Mouse (Mus musculus) embryonic facial prominence, embryonic 11.5 days (tissue): ENCODE measurements around the gene Ggct. TPM values are rescaled to one million over a fixed set of nuclear protein-coding genes. Genes with fewer than 3 reads are reported as not detected.
"Not testable (repeated sequence)": the region's sequence is repeated elsewhere in the genome, so short reads cannot be mapped to it uniquely, and the experiment has no call there.

Experiments
- ATAC-seq: fragments of 200-750 bp; cut with Nextera tagmentation; replicated peaks from 2 replicates; pipeline ENCODE4 v1.8.0; 2017; ENCODE audit warnings: low read depth; ENCODE audit not compliant: insufficient number of reproducible peaks, low FRiP score, low TSS enrichment
- DNase-seq: peaks from one replicate; pipeline ENCODE4 v3.0.0-alpha.2; 2015; ENCODE audit warnings: low spot score
- H3K27ac ChIP-seq: fragments of 300-500 bp; sonication (generic); replicated peaks from 2 replicates; pipeline ENCODE4 v1.5.1; 2014; ENCODE audit warnings: mild to moderate bottlenecking, low read depth, low read length, control low read depth
- H3K27me3 ChIP-seq: fragments of 300-500 bp; sonication (generic); 2 replicates; pipeline ENCODE4 v1.6.1; 2014; ENCODE audit warnings: mild to moderate bottlenecking, low read length, moderate library complexity, mixed read lengths; ENCODE audit not compliant: control insufficient read depth, insufficient read depth
- H3K36me3 ChIP-seq: fragments of 300-500 bp; sonication (generic); replicated peaks from 2 replicates; pipeline ENCODE4 v1.6.1; 2014; ENCODE audit warnings: low read depth, mild to moderate bottlenecking, low read length, moderate library complexity, mixed read lengths; ENCODE audit not compliant: control insufficient read depth, insufficient read depth
- H3K4me1 ChIP-seq: fragments of 300-500 bp; sonication (generic); 2 replicates; pipeline ENCODE4 v1.6.1; 2014; ENCODE audit warnings: low read length, mixed read lengths; ENCODE audit not compliant: control insufficient read depth, insufficient read depth
- H3K4me2 ChIP-seq: fragments of 300-500 bp; sonication (generic); 2 replicates; pipeline ENCODE4 v1.6.1; 2014; ENCODE audit warnings: low read depth, mild to moderate bottlenecking, control low read depth, low read length, moderate library complexity
- H3K4me3 ChIP-seq: fragments of 300-500 bp; sonication (generic); 2 replicates; pipeline ENCODE4 v1.5.1; 2014; ENCODE audit warnings: low read depth, low read length, control low read depth
- H3K9ac ChIP-seq: fragments of 300-500 bp; sonication (generic); replicated peaks from 2 replicates; pipeline ENCODE4 v1.6.1; 2014; ENCODE audit warnings: mild to moderate bottlenecking, control low read depth, low read length
- H3K9me3 ChIP-seq: fragments of 300-500 bp; sonication (generic); replicated peaks from 2 replicates; pipeline ENCODE4 v1.6.1; 2016; ENCODE audit warnings: mild to moderate bottlenecking, low read length, inconsistent platforms, mixed read lengths; ENCODE audit not compliant: control insufficient read depth
- WGBS: fragments of 180-500 bp; shearing (Covaris S2); extraction: QIAGEN DNeasy Blood & Tissue Kit; methylation state at CpG from one replicate; pipeline ENCODE4 v1.1.7; 2014; 5-methylcytosine and 5-hydroxymethylcytosine counted together
- polyA plus RNA-seq: library from polyadenylated mRNA; unstranded; fragments of >200 nt; fragmentation: Nextera tagmentation; extraction: Ambion mirVana; gene quantifications from 2 replicates; pipeline ENCODE4 v1.2.1, GENCODE M21; 2014

Ggct gene
- polyA plus RNA-seq, 1 experiment from 2014 or later, result 13.0 TPM

DNA sequence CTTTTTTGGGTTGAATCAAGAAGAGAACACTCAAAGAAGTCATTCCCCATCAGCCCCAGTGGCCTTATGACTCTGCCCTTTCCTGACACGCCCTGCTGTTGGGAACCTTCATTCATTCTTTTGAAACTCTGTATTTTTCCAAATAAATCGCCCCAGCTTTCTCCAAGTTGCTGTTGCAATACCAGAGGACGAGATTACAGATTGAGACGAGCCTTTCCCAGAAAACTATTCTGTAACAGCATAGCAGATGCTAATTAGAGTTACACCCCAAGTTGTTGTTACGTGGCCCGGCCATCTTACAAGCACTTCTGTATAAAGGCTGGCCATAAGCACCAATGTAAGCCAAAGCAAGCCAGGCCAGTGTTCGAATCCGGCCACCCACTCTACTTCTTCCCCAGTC is 35.1 kb downstream of the Ggct start:
- no peak for DNase-seq
- Histone ChIP-seq H3K4me2 (no peak overlapping the region), H3K4me3 (no peak overlapping the region), H3K9me3 (no peaks in the 10 kb centered on the region), H3K27ac (no peak overlapping the region), H3K36me3 (no peaks in the 10 kb centered on the region), H3K4me1 (no peaks in the 10 kb centered on the region), H3K9ac (no peak overlapping the region), H3K27me3 (no peaks in the 10 kb centered on the region)
- WGBS, result 85% methylated on average over 8 of the region's 8 CpGs
- ATAC-seq, result no peak

DNA sequence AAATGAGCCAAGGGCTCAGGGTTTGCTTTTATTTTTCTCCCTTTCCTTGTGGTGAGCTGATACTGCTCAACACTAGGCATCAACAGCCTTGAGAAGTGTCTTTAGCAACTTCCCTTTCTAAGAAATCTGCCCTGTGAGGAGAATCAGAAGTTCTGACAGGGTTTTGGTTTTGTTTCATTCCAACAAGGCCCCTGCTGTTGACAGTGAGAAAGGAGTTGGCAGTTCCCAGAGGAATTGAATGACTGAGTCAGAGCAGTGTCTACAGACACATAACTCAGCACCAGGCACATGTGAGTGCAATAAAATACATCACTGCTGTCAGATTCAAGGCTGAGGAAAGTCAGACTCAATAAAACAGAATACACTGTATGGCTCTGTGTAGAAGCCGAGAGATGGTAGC is 36.3 kb downstream of the Ggct start:
- ATAC-seq (no peak), DNase-seq (no peak)
- 74% methylated on average over 1 of the region's 1 CpGs for WGBS
- Histone ChIP-seq H3K4me2 (no peak overlapping the region), H3K9me3 (no peaks in the 10 kb centered on the region), H3K27me3 (no peaks in the 10 kb centered on the region), H3K4me1 (no peaks in the 10 kb centered on the region), H3K9ac (no peak overlapping the region), H3K27ac (no peak overlapping the region), H3K4me3 (no peak overlapping the region), H3K36me3 (no peaks in the 10 kb centered on the region)

DNA sequence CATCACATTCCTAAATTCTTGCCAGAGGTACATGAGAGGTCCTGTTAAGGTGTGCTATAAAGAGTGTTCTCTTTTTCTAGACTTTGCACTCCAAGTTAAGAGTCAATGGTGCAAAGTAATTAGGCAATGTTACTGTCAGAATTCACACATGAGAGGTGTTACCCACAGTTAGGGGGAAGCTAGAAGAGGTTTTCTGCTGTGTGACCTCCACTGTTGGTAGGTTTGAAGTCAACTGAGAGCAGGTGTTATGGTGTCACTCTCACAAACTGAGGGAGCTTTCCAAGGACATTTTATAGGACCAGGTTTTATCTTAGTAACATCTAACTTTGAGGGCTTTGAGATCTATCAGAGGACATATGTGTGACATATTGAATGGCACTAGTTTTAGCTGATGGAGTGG is 36.8 kb downstream of the Ggct start:
- Histone ChIP-seq H3K9me3 (no peaks in the 10 kb centered on the region), H3K9ac (no peak overlapping the region), H3K27me3 (no peaks in the 10 kb centered on the region), H3K4me3 (no peak overlapping the region), H3K4me2 (no peak overlapping the region), H3K4me1 (no peaks in the 10 kb centered on the region), H3K27ac (no peak overlapping the region), H3K36me3 (no peaks in the 10 kb centered on the region)
- DNase-seq, result no peak
- no peak for ATAC-seq

DNA sequence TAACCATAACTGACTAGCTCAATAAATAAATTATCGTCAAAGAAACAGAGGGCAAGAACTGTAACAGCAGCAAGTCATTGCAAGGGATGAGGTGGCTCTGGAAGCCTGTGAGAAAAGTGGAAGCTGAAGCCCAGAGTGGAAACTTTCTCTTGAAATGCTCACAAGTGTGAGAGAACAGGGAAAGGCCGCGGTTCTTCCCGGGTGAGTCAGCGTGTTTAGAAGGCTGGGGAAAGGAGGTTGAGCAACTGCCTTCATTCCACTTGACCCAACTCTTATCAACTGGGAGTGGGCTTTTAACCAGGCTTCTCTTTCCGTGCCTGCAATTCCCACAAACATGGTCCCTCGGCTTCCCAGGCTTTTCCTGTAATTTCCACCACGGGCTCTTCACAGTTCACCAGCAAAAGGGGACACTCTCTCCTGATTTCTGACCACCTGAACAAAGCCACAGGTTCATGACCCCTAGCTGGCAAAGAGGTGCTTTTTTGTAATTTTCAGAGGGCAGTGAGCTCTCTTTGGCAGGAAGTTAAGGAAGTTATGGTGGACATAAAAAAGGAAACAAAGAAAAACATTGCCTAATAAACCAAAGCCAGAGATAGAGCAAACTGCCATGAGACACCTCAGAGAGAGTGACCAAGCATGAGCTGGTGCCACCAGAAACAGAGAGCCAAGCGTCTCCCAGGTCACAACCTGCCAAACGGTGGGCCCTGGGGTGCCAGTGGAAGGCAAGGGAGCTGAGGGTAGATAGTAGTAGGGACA is 37.9 kb downstream of the Ggct start:
- Histone ChIP-seq H3K4me3 (no peak overlapping the region), H3K4me2 (no peak overlapping the region), H3K4me1 (no peaks in the 10 kb centered on the region), H3K27ac (no peak overlapping the region), H3K9ac (no peak overlapping the region), H3K27me3 (no peaks in the 10 kb centered on the region), H3K36me3 (no peaks in the 10 kb centered on the region), H3K9me3 (no peaks in the 10 kb centered on the region)
- DNase-seq (no peak), ATAC-seq (no peak)
- 85% methylated on average over 10 of the region's 10 CpGs for WGBS

DNA sequence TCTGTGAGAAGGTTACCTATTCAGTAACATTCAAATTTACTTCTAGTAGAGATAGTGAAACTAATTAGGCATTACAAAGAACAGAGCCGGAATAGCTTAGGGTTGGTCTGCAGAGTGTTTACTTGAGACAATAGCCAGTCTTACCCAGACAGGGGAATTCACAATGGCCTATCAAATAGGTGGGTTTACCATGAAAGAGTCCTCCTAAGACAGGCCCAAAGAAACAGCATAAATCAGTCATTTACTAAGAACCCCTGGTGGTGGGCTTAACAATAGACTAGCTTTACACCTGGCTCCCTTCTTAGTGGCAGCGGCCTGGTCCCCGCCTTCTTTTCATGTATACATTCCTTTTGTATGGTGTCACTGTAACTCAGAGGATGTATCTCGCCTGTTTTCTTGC is 39.4 kb downstream of the Ggct start:
- DNase-seq, H3K27ac ChIP-seq, H3K4me3 ChIP-seq, H3K27me3 ChIP-seq, H3K4me2 ChIP-seq, H3K9me3 ChIP-seq, H3K9ac ChIP-seq, H3K4me1 ChIP-seq, H3K36me3 ChIP-seq, ATAC-seq: not testable (repeated sequence)
- 92% methylated on average over 4 of the region's 4 CpGs for WGBS

DNA sequence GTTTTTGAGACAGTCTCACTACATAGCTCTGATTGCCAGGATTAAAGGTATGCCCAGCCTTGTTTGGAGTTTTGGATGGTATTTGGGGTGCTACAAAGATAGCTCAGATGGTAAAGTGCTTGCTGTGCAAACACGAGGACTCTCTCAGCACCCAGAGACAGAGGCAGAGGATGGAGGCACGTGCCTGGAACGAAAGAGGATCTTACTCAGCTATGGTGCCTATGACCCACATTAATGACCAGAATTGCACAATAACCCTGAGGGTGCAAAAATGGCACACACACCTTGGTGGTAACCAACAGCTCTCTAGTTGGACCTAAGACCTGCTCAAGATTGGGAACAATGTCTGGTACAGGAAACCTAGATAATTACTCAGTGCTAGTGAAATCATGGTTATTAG is 40.2 kb downstream of the Ggct start:
- ATAC-seq (no peak), DNase-seq (no peak)
- Histone ChIP-seq H3K4me2 (no peak overlapping the region), H3K9me3 (no peaks in the 10 kb centered on the region), H3K4me3 (no peak overlapping the region), H3K27me3 (no peaks in the 10 kb centered on the region), H3K36me3 (no peaks in the 10 kb centered on the region), H3K4me1 (no peaks in the 10 kb centered on the region), H3K27ac (no peak overlapping the region), H3K9ac (no peak overlapping the region)
- WGBS, result 94% methylated on average over 3 of the region's 3 CpGs

DNA sequence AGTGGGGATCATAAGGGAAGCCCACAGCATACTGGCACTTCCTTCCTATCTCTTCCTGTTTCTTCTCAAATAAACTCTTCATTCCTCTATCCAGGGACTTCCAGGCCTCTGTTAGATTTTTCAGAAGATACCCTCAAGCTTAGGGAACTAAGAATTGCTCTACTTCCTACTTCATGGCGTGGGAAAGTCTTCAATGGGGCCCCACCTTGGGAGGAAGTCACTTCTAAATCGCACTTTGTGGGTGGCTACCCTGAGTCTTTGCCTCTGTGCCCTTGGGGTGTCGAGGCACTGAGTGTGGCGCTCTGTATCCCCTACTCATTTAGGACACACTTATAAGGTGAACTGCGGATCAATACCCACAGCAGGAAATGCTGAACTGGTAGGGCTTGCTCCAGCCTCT is 44.1 kb downstream of the Ggct start:
- 83% methylated on average over 5 of the region's 5 CpGs for WGBS
- Histone ChIP-seq H3K27me3 (peaks cover 4% of the 10 kb centered on the region; the same call in 1 of the 2 replicates), H3K9ac (no peak overlapping the region), H3K27ac (no peak overlapping the region), H3K36me3 (no peaks in the 10 kb centered on the region), H3K4me3 (no peak overlapping the region), H3K4me2 (no peak overlapping the region), H3K4me1 (peaks cover 3% of the 10 kb centered on the region; the same call in 1 of the 2 replicates), H3K9me3 (no peaks in the 10 kb centered on the region)
- ATAC-seq (no peak), DNase-seq (no peak)

DNA sequence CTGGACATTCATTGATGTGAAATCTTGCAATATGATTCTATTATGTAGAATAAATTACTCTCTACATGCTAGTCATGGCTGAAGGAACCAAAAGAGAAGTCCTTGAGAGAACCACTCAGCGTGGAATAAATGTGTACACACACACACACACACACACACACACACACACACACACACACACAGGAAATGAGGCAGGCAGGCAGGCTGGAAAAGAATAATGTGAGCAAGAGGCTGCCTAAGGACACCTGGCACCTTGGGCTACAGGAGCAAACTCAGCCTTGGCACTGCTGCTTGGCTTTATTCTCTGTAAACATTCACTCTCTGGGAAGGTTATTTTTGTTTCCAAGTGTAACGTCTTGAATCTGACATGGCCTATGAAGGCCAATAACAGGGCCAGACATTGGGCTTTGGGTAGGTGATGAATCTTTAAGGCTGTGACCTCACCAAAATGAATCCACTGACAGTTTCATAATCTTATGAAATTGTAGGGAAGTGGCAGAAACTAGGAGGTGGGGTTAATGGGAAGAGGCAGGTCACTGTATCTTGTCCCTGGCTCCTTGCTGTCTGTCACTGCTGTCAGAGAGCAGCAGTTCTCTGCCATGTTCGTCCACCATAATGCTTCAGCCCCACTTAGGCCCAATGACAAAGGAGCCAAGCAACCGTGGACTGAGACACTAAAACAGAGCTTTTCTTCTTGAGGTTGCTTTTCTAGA is 46.4 kb downstream of the Ggct start:
- Histone ChIP-seq H3K9ac (no peak overlapping the region), H3K36me3 (no peaks in the 10 kb centered on the region), H3K4me2 (no peak overlapping the region), H3K9me3 (no peaks in the 10 kb centered on the region), H3K27me3 (peaks cover 7% of the 10 kb centered on the region), H3K27ac (no peak overlapping the region), H3K4me3 (no peak overlapping the region), H3K4me1 (peaks cover 3% of the 10 kb centered on the region; the same call in 1 of the 2 replicates)
- DNase-seq, result no peak
- 80% methylated on average over 4 of the region's 4 CpGs for WGBS
- ATAC-seq, result no peak
